Mouse (Mus musculus): ENCODE results near the gene Farsa.

DNA sequence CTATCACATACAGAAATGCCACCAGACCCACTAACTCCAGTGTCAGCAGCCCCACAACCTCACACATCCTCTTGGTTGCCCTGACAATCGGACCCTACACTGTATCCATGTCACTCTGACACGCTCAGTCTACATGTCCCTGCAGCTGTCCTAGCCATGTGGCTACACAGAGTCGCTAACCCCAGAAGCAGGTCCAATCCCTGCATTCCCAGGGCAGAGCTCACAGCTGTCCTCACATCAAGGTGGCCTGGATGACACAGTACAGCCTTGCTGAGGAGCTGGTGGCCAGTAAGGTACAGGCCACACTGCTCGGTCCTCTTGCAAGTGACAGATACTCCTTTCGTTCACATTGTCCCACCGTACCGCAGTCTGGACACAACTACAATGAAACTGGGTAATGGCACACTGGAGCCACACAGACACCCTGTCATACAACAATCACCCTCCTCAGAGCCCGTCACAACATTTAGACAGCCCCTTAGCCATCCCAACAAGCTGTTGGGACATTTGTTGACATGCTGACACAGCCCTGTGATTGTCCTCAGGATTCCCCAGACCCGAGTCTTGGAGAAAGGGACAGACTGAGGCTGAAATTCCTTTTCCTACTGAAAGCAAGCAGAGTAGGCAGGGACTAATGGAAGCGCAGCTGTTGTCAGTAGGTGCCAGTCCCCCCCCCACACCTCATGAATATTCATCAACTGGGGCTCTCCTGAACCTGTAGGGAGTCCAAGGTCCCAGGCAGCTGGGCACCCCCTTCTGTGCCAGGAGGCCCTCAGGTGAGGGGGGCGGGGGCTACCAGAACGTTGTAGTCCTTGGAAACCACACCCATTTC is 47.5 kb upstream of the Farsa start:
- TF ChIP-seq CTCF (IDR thresholded peaks at IDR 0.05; ENCODE audit: control insufficient read depth, insufficient read depth, insufficient replicate concordance, low read depth, low read length) (no peak; the same call in 1 of the 2 replicates), POLR2A (IDR thresholded peaks at IDR 0.05; ENCODE audit: control insufficient read depth, low read depth, low read length) (no peak)
